Mouse (Mus musculus) kidney, postnatal 14 days (tissue): ENCODE data around the gene Slc22a4.
"Not testable (repeated sequence)": the region's sequence is repeated elsewhere in the genome, so short reads cannot be mapped to it uniquely, and the experiment has no call there.

Source experiments
- DNase-seq: peaks from one replicate; pipeline ENCODE4 v3.0.0; 2022; ENCODE audit warnings: mixed read lengths

Gene Slc22a4

GRCm38 (mm10) chr11:54056132-54056531 lies 28.2 kb upstream of the Slc22a4 start:
- DNase-seq, result peak; percentile 40

GRCm38 (mm10) chr11:54054257-54054656 lies 26.4 kb upstream of the Slc22a4 start:
- DNase-seq, result peak; percentile 76

GRCm38 (mm10) chr11:54053090-54053489 lies 25.2 kb upstream of the Slc22a4 start:
- DNase-seq, result no peak

GRCm38 (mm10) chr11:54052128-54052527 lies 24.2 kb upstream of the Slc22a4 start:
- DNase-seq, result no peak

GRCm38 (mm10) chr11:54051161-54051560 lies 23.3 kb upstream of the Slc22a4 start:
- DNase-seq, result peak; percentile 80

GRCm38 (mm10) chr11:54050205-54050604 lies 22.3 kb upstream of the Slc22a4 start:
- DNase-seq, result no peak

GRCm38 (mm10) chr11:54040676-54041075 lies 12.8 kb upstream of the Slc22a4 start:
- no peak for DNase-seq

GRCm38 (mm10) chr11:54032872-54033271 lies 5.0 kb upstream of the Slc22a4 start:
- DNase-seq, result not testable (repeated sequence)

DNA sequence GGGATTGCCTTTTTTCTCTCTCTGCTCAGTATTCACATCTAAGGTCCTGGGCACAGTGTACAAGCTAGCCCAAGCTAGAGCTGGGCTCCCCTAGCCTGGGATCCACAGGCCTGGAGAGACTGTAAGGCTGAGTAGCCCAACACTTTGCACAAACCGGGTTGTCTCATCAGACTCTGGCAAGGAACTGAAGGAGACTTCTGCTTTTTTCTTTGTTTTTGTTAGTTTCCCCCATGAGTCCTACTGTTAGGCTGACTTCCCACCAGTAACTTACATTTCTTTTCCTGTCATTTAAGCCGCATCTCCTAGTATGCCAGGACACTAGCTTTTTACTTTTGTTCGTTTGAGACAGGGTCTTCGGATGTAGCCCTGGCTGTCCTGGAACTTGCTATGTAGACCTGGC lies 1.1 kb upstream of the Slc22a4 start:
- no peak for DNase-seq

GRCm38 (mm10) chr11:54027131-54028043 lies 503 bp downstream of the Slc22a4 start:
- no peak for DNase-seq

DNA sequence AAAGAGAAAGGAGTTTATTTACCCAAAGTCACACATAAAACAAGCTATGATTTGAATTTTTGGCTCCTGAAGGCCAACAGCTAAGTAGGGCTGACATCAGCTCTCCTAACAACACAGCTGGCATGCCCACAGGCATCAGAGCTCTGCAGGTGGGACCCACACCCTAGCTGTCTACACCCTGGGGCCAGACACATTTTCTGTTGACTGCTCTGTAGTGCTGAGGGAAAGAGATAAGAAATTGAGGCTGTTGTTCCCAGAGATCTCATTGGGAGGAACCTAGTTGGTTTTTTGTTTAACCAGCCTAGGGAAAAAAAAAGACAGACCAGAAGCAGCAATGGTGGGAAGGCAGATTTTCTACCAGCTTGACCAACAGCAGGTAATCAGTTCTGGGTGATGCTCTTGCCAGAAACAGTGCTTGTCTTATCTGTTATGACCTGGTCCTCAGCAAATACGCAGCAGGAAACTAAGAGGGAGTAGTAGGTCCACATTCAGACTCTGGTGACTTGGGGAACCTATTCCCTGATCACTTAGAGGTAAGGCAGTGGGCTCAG lies 1.3 kb downstream of the Slc22a4 start:
- no peak for DNase-seq

- DNase-seq, result peak; percentile 26
Observed at GRCm38 (mm10) chr11:54021396-54022093, 6.3 kb downstream of the Slc22a4 start.

GRCm38 (mm10) chr11:54018893-54019732 lies 8.8 kb downstream of the Slc22a4 start:
- no peak for DNase-seq

DNA sequence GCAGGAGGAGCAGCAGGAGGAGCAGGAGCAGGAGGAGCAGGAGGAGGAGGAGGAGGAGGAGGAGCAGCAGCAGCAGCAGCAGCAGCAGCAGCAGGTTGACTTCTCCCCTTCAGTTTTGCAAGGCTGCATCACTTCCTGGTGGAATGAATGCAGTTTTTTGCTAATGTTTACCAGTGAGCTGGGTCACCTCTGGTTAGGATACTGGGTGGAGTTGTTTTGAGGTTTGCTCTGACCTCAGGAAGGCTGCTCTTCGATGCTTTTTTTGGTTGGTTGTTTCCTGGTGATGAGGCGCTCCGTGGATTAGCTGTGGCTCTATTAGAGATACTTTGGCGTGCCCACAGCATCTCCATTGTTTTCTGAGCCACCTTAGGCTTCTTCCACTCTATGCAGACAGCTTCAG lies 10.3 kb downstream of the Slc22a4 start:
- no peak for DNase-seq

GRCm38 (mm10) chr11:54016051-54016450 lies 11.8 kb downstream of the Slc22a4 start:
- DNase-seq, result no peak

- DNase-seq, result peak; percentile 34
Observed at GRCm38 (mm10) chr11:54012961-54013360, 14.9 kb downstream of the Slc22a4 start.

GRCm38 (mm10) chr11:54011255-54011654 lies 16.6 kb downstream of the Slc22a4 start:
- no peak for DNase-seq

DNA sequence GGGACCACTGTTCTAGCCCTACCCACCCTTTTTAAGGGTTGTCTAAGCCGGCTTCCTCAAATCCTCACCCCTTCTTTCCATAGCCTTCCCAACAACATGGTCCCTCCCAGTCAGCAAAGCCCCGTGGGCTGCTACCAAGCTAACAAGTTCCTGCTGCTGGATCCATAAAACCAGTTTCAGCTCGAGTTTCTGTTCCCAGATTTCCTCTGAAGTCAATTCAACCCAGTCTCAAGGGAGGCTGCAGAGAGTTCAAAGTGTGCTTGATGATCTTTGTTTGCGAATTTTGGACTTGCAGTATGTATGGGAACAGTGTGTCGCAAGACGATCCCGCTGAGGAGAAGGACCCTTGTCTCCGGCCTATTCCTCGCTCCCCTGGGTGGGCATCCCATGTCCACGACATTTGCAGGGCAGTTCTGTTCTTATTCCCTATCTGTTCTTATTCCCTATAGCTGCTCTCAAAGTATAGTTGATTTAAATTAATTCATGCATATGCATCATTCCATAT lies 19.4 kb downstream of the Slc22a4 start:
- DNase-seq, result peak; percentile 41

GRCm38 (mm10) chr11:54007717-54008116 lies 20.2 kb downstream of the Slc22a4 start:
- DNase-seq, result no peak

GRCm38 (mm10) chr11:54006901-54007300 lies 21.0 kb downstream of the Slc22a4 start:
- DNase-seq, result peak; percentile 86

DNA sequence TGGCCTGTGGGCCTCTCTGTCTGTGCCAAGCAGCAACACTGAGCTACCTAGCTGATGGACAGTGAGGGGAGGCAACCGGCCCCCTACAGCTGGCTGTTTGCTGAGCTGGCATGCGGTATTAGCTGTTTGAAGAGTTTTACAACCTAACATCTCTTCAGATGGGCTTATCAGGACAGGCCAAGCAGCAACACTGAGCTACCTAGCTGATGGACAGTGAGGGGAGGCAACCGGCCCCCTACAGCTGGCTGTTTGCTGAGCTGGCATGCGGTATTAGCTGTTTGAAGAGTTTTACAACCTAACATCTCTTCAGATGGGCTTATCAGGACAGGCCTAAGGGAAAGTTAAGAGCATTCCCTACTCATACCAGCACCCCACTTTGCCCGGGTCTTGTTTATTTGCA lies 21.5 kb downstream of the Slc22a4 start:
- not testable (repeated sequence) for DNase-seq

DNA sequence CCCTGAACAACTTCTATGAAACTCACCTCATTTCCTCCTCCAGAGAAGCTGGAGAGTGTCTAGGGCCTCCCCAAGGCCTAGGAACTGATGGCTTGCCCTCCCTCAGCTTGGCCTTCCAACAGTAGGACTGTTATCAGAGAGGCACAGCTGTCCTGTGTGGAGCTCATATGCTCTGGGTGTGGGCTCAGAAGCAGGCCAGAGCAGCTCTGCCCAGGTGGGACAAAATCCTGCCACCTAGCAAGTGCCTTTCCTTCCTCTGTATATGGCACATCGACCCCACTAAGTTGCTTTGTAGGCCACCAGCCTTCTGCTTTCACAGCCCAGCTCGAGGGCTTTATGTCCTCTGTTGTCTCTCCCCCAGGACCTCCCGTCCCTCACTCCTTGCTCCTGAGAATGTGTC lies 23.2 kb downstream of the Slc22a4 start:
- DNase-seq, result no peak
